Mouse (Mus musculus) heart, postnatal 0 days (tissue): ENCODE measurements at regions not wholly inside any gene's neighbourhood (a gene's known extent, or its start where the extent isn't known, plus 50 kb on each side); places are given as distances from the start of the nearest gene placed in this dataset.

ENCODE experiments used
- CTCF ChIP-seq: IDR thresholded peaks from 2 replicates; pipeline ENCODE4 v1.5.1; 2016; ENCODE audit warnings: antibody characterized with exemption, control low read depth, low read depth
- EP300 ChIP-seq: IDR thresholded peaks from 2 replicates; pipeline ENCODE4 v1.6.1; 2016; ENCODE audit warnings: antibody characterized with exemption, low read depth

- TF ChIP-seq CTCF (no peak), EP300 (no peak)
These were observed 182.2 kb upstream of the Tmem196 start for GRCm38 (mm10) chr12:119763292-119763976.
